Mouse (Mus musculus) heart, postnatal 0 days (tissue): Measurements from ENCODE around the gene Hamp. TPM values are rescaled to one million over a fixed set of nuclear protein-coding genes. Genes with fewer than 3 reads are reported as not detected.

ENCODE experiments used
- ATAC-seq: fragments of 200-750 bp; cut with Nextera tagmentation; 2 replicates; pipeline ENCODE4 v1.8.0; 2017; ENCODE audit warnings: low read depth, moderate number of reproducible peaks, moderate library complexity; ENCODE audit not compliant: insufficient read depth
- DNase-seq: peaks from one replicate; pipeline ENCODE4 v3.0.0-alpha.2; 2016; ENCODE audit warnings: low spot score
- H3K27ac ChIP-seq: fragments of 300-500 bp; sonication (generic); 2 replicates; pipeline ENCODE4 v1.5.1; 2014; ENCODE audit warnings: low read depth, mild to moderate bottlenecking
- H3K27me3 ChIP-seq: fragments of 300-500 bp; sonication (generic); 2 replicates; pipeline ENCODE4 v1.6.1; 2014; ENCODE audit warnings: low read length, mixed read lengths; ENCODE audit not compliant: control insufficient read depth, insufficient read depth
- H3K36me3 ChIP-seq: fragments of 300-500 bp; sonication (generic); replicated peaks from 2 replicates; pipeline ENCODE4 v1.6.1; 2014; ENCODE audit warnings: low read length, mixed read lengths; ENCODE audit not compliant: control insufficient read depth, insufficient read depth
- H3K4me1 ChIP-seq: fragments of 300-500 bp; sonication (generic); 2 replicates; pipeline ENCODE4 v1.6.1; 2014; ENCODE audit warnings: antibody characterized with exemption; ENCODE audit not compliant: control insufficient read depth, insufficient read depth
- H3K4me2 ChIP-seq: fragments of 300-500 bp; sonication (generic); 2 replicates; pipeline ENCODE4 v1.6.1; 2014; ENCODE audit warnings: low read depth, mild to moderate bottlenecking, low read length, moderate library complexity
- H3K4me3 ChIP-seq: fragments of 300-500 bp; sonication (generic); 2 replicates; pipeline ENCODE4 v1.5.1; 2014; ENCODE audit warnings: low read depth, low read length
- H3K9ac ChIP-seq: fragments of 300-500 bp; sonication (generic); replicated peaks from 2 replicates; pipeline ENCODE4 v1.6.1; 2014; ENCODE audit warnings: low read depth, low read length, mixed read lengths
- H3K9me3 ChIP-seq: fragments of 300-500 bp; sonication (generic); replicated peaks from 2 replicates; pipeline ENCODE4 v1.6.1; 2016; ENCODE audit warnings: low read length; ENCODE audit not compliant: control insufficient read depth
- CTCF ChIP-seq: IDR thresholded peaks from 2 replicates; pipeline ENCODE4 v1.5.1; 2016; ENCODE audit warnings: antibody characterized with exemption, control low read depth, low read depth
- EP300 ChIP-seq: IDR thresholded peaks from 2 replicates; pipeline ENCODE4 v1.6.1; 2016; ENCODE audit warnings: antibody characterized with exemption, low read depth
- WGBS: fragments of 180-500 bp; shearing (Covaris S2); extraction: QIAGEN DNeasy Blood & Tissue Kit; methylation state at CpG from one replicate; pipeline ENCODE4 v1.1.7; 2014; 5-methylcytosine and 5-hydroxymethylcytosine counted together
- polyA plus RNA-seq: library from polyadenylated mRNA; unstranded; fragments of >200 nt; fragmentation: Nextera tagmentation; extraction: Ambion mirVana; gene quantifications from 2 replicates; pipeline ENCODE4 v1.2.1, GENCODE M21; 2015
- total RNA-seq: library from RNA; depleted of rRNA; stranded (reverse); fragments of >200 nt; gene quantifications from 2 replicates; pipeline ENCODE4 v1.2.3, GENCODE M21; 2014; ENCODE audit warnings: low replicate concordance

The Hamp gene
- total and polyA plus RNA-seq, 2 experiments from 2014 or later = 1.7 TPM; not detected in 1

DNA sequence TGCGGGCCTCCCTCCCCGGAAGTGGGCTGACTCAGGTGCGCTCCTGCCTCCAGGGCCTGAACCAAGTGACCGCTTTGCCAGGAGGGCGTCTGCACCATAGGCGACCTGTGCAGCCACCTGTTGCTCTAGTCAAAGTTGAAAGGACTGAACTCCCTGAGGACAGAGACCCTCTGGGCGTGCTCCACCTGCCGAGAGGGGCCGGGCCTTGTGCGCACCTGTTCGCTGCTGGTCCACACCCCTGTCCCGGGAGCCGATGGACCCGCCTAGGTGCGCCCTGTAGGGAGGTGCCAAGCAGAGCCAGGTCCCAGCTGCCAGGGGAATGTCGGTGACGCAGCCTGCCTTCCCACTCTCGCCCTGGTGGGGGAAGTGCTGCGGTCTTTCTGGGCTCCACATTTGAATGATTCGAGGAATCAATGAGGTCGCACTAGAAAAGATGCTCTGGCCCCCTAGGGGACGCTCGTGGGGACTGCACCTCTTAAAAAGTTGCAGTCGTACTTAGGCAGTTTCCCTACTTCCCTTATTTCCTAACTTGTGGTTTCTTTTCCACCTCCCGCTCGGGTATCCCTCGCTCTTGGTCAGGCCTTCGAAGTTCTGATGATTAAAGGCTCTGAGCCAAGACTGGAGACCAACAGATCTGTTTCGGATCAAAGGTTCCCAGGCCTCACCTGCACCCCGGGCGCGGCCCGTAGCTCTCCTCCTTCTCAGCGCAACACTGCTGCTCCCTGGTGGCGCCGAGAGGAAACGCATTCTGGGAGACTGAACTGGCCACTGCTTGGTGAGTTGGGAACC is 29.9 kb upstream of the Hamp start, which contains the start of gene Fam187b:
Gene Fam187b (plus strand): TSS at position 290 of the 789 bp plus-strand sequence.
- H3K4me2 ChIP-seq = peak within 1 kb of the TSS; percentile 54
- peak; percentile 79 for DNase-seq
- under 1% methylated on average over 37 of the region's 37 CpGs for WGBS
- no peak within 1 kb of the TSS for H3K9ac ChIP-seq
- H3K27ac ChIP-seq = no peak within 1 kb of the TSS
- ATAC-seq = peak; percentile 82
- H3K27me3 ChIP-seq = peaks cover 15% of the 10 kb centered on the region
- peak within 1 kb of the TSS; percentile 46 for H3K4me3 ChIP-seq
- TF ChIP-seq CTCF = peak; percentile 82
- TF ChIP-seq EP300 = no peak
- no peaks in the 10 kb centered on the region for H3K36me3 ChIP-seq
- H3K9me3 ChIP-seq = no peaks in the 10 kb centered on the region
- no peaks in the 10 kb centered on the region; the same call in 1 of the 2 replicates for H3K4me1 ChIP-seq

DNA sequence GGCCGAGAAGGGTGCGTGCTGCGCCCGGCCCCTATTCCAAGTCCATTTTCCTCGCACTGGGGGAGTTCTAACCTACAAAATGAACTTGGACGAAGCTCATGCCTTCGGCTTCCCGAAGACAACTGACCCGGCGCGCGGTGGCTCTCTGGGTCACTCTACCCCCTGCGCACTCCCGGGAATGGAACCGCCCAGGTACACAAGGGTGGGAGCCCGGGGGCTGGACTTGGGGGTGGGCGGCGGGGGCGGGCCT is 29.3 kb upstream of the Hamp start, which contains the start of gene Lsr:
Gene Lsr (minus strand): TSS at position 214 of the 250 bp plus-strand sequence.
- under 1% methylated on average over 19 of the region's 19 CpGs for WGBS
- H3K4me1 ChIP-seq = no peaks in the 10 kb centered on the region; the same call in 1 of the 2 replicates
- peak within 1 kb of the TSS; percentile 46 for H3K4me3 ChIP-seq
- no peak within 1 kb of the TSS for H3K9ac ChIP-seq
- H3K9me3 ChIP-seq = no peaks in the 10 kb centered on the region
- no peak within 1 kb of the TSS for H3K27ac ChIP-seq
- peak within 1 kb of the TSS; percentile 54 for H3K4me2 ChIP-seq
- peaks cover 15% of the 10 kb centered on the region for H3K27me3 ChIP-seq
- DNase-seq (no peak), ATAC-seq (no peak)
- TF ChIP-seq EP300 = no peak
- no peaks in the 10 kb centered on the region for H3K36me3 ChIP-seq

DNA sequence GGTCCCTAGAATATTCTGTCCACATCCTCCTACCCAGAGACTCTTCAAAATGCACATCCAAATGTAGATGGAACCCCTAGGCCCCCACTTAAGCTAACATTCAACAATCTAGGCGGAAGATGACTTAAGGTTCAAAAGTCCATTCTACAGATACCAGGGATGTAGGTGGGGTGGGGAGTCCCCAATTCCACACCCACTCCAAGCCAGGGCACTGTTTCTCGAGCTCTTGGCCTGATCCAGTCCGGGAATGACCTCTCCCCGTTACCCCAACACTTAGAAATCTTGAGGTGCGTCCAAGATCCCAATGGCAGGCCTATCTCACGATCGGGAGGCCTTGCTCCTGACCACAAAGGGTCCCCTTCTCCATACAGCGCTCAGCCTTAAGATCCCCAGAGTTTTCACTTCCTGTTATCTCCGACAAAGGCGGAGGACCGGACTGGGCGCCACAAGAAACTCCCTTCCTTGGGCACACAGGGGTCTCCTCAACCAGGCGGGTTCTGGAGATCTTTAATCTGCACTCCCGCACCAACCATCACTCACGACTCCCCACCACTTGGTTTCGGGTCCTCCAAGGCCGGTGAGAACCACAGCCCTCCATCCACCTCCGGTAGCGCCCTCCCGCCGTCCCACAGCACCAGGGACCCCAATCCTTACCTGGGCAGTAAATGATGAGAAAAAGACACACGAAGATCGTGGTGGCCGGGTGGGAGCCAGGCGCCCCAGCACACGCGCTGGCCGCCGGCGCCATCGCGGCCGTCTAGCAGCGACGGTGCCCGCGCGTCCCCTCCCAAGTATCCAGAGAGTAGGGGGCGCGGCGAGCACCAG is 28.8 kb upstream of the Hamp start:
- no peak for DNase-seq
- ATAC-seq = no peak
- Histone ChIP-seq H3K4me1 (no peaks in the 10 kb centered on the region; the same call in 1 of the 2 replicates), H3K36me3 (no peaks in the 10 kb centered on the region), H3K27ac (no peak overlapping the region), H3K4me2 (peak overlapping the region; percentile 54), H3K9ac (no peak overlapping the region), H3K27me3 (peaks cover 15% of the 10 kb centered on the region), H3K9me3 (no peaks in the 10 kb centered on the region), H3K4me3 (peak overlapping the region; percentile 46)
- TF ChIP-seq CTCF = no peak
- no peak for TF ChIP-seq EP300
- 10% methylated on average over 41 of the region's 41 CpGs for WGBS

DNA sequence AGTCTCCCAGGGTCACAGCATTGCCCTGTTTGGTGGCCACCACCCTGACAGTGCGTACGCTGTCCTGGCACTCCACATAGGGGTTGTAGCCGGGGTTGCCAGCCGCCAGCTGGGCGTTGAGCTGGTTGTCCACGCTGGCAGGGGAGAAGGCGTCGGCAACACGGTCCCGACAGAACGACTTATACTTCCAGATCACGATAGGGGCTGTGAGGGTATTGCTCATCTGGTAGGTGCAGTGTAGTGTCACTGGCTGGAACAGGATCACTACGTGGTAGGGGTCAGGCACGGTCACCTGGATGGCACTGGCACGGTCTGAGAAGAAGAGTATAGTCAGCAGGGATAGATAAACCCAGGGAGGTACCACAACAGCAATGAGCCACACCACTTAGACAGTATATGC is 28.1 kb upstream of the Hamp start:
- Histone ChIP-seq H3K4me3 (no peak overlapping the region), H3K36me3 (no peaks in the 10 kb centered on the region), H3K4me2 (no peak overlapping the region), H3K27ac (no peak overlapping the region), H3K9ac (no peak overlapping the region), H3K9me3 (no peaks in the 10 kb centered on the region), H3K27me3 (peaks cover 15% of the 10 kb centered on the region), H3K4me1 (no peaks in the 10 kb centered on the region; the same call in 1 of the 2 replicates)
- ATAC-seq (no peak), DNase-seq (no peak)
- 85% methylated on average over 15 of the region's 15 CpGs for WGBS
- TF ChIP-seq EP300 (no peak), CTCF (no peak)

DNA sequence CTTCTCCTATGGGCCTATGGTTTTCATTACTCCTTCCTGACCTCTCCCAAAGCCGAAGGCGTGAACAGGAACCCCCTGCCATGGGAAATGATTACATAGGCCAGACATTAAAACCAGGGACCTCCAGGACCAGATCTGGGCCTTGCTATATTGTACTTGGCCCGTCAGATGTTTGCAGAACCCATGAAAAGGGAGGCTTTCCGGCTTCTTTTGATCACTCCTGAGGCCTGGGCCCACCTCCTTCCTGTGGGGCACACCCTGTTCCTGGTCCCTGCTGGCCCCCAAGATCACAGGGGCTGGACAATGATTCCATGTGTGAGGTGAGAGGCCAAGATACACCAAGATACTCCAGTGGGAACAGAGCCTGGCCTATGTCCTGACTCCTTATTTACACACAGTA is 25.3 kb upstream of the Hamp start:
- no peak overlapping the region for H3K27ac ChIP-seq
- H3K4me2 ChIP-seq = no peak overlapping the region
- 69% methylated on average over 4 of the region's 4 CpGs for WGBS
- H3K27me3 ChIP-seq = peaks cover 15% of the 10 kb centered on the region
- ATAC-seq (peak; percentile 59), DNase-seq (peak; percentile 34)
- no peaks in the 10 kb centered on the region for H3K9me3 ChIP-seq
- H3K36me3 ChIP-seq = no peaks in the 10 kb centered on the region
- no peak overlapping the region for H3K4me3 ChIP-seq
- H3K9ac ChIP-seq = no peak overlapping the region
- no peak for TF ChIP-seq EP300
- TF ChIP-seq CTCF = no peak
- peaks cover 3% of the 10 kb centered on the region for H3K4me1 ChIP-seq
